Mouse (Mus musculus) c-Kit-negative CD71-positive TER-119-positive erythroid progenitor cells, embryonic 14.5 days (primary cell): ENCODE results near the gene Tpp2.
A peak's percentile ranks its signal among the peaks of the same experiment; 100 is the strongest.
"Not testable (repeated sequence)": the region's sequence is repeated elsewhere in the genome, so short reads cannot be mapped to it uniquely, and the experiment has no call there.

Experiments
- DNase-seq: peaks from one replicate; pipeline ENCODE4 v3.0.0-alpha.2; 2013; ENCODE audit warnings: low read depth, low spot score

The Tpp2 gene

DNA sequence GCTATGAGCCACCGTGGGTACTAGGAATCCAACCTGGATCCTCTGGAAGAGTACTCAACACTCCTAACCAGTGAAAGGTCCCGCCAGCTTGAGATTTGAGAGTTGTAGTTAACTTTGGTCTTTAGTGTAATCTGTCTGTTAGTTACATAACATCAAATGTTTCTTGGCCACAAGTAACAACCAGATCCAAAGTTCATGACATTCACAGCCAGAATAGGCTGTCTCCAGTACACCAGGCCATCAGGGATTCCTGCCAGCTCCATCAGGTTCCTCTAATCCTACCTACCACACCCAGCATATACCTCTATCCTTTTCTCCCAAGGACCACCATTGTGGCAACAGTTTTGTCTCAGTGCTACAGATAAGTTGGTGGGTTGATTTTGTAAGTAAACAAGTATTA lies 82.1 kb downstream of the Tpp2 start:
- DNase-seq = no peak

DNA sequence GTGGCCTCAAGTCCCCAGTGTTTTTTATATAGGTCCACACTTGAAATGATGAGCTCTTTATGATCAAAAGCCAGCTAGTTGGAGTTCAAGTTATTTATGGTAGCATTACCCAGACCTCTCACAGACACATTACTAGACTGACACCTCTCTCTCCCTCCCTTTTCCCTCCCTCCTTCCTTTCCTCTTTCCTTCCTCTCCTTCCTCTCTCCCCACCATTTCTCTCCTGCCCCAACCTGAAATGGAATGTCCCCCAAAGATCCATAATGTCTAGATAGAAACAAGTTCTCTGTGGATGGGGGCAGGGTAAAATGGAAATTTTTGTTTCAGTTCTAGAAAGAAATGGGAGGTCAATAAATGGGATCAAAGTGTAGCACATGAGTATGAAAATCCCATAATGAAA lies 86.5 kb downstream of the Tpp2 start, which contains the start of gene Mettl21c:
Mettl21c (minus strand) TSS at position 101 of the 400 bp plus-strand sequence.
- DNase-seq = no peak

DNA sequence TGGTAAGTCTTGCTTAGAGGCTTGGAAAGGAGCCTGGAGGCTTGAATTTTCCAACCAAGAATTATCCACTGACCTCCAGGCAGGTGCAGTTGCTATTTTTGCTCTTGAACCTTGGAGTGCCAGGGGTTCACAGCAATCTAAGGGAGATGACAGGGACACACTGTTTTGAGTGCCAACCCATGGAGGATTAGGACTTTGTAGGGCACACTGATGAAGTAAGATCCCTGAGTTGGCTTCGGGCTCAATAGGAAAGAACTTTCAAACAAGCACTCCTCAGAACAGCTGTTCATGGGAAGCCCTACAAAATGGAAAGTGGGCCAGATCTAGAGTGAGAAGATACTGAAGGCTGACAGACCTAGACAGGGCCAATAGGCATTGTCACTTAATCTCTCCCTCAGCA lies 89.2 kb downstream of the Tpp2 start:
- no peak for DNase-seq

DNA sequence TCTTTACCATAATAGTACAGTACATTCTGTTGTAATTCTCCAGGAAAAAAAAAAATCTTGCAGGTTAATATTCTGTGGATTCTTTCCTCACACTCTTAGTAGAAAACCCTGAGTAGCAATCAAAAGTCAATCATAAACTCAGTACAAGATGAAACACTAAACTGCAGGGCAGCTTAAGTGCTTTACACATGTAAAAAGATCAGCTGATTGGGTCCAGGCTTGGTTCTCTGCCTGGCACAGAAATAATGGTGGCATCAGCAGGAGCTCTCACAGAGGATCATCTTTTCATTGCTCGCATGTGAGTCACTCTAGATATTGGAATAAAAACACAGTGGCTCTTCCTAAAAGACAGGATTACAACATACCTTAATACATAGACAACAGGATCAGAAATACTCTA lies 94.2 kb downstream of the Tpp2 start:
- DNase-seq = no peak

DNA sequence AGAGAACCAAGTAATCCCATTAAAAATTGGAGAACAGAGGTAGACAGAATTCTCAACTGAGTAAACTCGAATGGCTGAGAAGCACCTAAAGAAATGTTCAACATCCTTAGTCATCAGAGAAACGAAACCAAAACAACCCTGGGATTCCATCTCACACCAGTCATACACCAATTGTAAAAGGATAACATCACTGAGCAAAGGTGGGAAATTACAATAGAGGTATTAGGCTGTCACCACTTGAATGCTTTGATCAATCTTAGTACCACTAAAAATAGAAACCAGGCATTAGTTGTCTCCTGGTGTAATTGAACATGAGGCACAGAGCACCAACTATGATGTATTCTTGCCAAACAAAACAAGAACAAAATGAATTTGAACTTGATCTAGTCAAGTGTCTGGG lies 98.8 kb downstream of the Tpp2 start:
- no peak for DNase-seq

DNA sequence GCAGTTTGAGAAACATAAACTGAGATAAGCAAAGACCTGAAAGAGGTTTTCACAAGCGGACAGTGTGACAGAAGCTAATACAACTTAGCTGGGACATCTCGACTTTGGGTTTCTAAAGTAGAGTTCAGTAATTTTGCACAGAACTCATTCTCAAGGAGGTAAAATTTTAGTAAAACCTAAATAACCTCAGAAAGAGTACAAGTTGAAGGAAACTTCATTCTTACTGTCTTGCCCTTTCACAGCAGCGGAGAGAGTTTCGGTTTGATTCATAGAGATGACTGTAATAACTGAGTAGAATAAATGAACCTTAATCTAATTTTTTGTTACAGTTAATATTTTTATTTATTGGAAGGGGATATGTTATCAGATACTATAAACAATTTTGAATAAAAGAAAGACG lies 99.5 kb downstream of the Tpp2 start:
- DNase-seq = no peak

DNA sequence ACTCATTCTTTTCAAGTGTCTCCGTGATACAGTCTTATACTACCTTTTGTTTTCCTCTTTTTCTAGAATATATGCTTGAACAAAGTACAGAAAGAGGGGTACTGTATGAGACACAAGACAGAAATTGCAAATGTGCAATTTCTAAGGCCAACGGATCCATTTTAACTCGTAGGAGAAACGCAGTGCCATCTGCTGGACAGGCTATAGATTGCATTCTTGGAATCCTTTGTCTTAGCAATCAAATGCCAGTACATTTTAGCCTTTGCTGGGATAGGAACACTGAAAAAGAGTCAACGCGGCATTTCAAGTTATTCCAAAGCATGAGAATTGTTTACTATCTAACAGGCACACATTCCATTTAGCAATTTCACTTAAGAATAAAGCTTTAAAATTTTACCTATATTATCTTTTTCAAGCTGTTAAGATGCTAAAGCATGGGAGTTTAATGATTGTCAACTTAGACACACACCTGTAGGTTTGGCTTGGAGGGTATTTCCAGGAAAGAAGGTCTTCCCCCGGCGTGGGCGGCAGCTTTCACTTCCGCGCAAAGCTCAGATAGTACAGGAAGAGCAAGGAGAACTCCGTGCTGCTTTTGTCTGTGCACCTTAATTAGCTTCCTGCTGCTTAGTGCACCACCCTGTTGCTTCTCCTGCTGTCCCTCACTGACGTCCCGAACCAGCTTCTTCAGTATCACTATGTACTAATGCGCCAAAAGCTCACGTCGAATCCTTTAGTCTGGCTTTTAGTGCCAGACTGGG lies 108.5 kb downstream of the Tpp2 start:
- peak; percentile 17 for DNase-seq

DNA sequence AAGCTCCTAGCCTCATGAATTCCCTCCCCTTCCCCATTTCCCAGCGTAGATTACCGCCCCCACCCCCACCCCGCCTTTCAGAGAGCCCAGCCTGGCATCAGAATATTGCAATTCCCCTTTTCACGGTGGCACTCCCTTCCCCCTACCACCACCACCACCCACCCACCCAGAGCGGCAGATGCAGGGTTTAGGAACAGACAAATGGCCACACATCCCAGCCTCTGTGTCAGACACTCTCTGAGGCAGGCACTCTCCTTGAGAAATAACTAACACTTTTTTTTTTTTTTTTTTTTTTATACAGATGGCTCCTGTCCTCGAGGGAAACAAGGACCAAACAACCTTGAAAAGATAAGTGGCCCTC lies 109.1 kb downstream of the Tpp2 start:
- no peak for DNase-seq

DNA sequence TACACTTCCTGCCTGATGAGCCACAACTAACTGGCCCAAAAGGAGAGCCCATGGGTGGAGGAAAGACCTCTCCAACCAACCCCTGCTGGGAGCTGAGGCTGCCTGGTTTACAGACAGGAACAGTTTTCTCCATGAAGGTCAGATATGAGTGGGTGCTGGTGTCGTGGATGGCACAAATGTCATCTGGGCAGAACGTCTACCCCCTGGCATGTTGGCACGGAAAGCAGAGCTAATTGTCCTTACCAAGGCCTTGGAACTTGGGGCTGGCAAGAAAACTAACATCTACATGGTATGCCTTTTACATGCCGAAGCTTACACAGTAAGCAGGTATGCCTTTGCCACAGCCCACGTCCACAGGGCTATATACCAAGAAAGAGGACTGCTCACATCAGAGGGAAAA lies 112.2 kb downstream of the Tpp2 start:
- DNase-seq = not testable (repeated sequence)

DNA sequence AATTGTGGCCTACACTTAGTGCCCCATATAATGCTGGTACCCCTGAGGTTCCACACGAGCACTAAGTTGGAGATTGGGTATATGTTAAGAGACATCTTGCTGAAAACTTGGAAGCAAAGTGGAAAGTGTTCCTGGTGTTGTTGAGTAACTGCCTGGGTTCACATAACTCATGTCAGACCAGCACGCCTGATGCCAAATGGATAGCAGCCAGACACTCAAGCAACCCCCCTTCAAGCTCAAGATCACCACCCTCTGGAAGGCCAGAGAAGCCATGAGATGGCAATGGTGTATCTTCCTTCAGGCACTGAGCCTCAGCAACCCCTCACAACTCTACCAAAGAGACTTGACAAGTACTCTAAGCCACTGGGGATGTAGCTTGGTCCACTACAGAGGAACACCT lies 113.1 kb downstream of the Tpp2 start:
- DNase-seq = no peak
